Mouse (Mus musculus) layer of hippocampus, adult 2 months (tissue): ENCODE data around the gene Ngdn. TPM values are rescaled to one million over a fixed set of nuclear protein-coding genes. Genes with fewer than 3 reads are reported as not detected.
A peak's percentile ranks its signal among the peaks of the same experiment; 100 is the strongest.
"Not testable (repeated sequence)": the region's sequence is repeated elsewhere in the genome, so short reads cannot be mapped to it uniquely, and the experiment has no call there.

Source experiments
- DNase-seq, 2 experiments: peaks; one replicate each; pipeline ENCODE4 v3.0.0; 2022; ENCODE audit warnings: low spot score in 2 of 2
- H3K27ac ChIP-seq: fragments of 200-600 bp; 2 replicates; pipeline ENCODE4 v1.8.1; 2022
- H3K4me3 ChIP-seq: fragments of 200-600 bp; 2 replicates; pipeline ENCODE4 v1.8.1; 2022; ENCODE audit warnings: mild to moderate bottlenecking
- CTCF ChIP-seq: fragments of 200-600 bp; conservative IDR thresholded peaks from 2 replicates; pipeline ENCODE4 v1.8.1; 2022; ENCODE audit warnings: antibody characterized with exemption, mild to moderate bottlenecking, moderate library complexity
- total RNA-seq, 2 experiments: library from RNA; stranded (reverse); gene quantifications; 2 replicates each; pipeline ENCODE4 v1.2.3; 2021

Ngdn gene
- total RNA-seq, 2 experiments from 2014 or later, result 30.3 to 34.9 TPM

- no peak overlapping the region for H3K4me3 ChIP-seq
- TF ChIP-seq CTCF, result no peak
- H3K27ac ChIP-seq, result peak overlapping the region; percentile 77
- no peak for DNase-seq
Measured at GRCm38 (mm10) chr14:54989886-54990441, 25.3 kb upstream of the Ngdn start.

DNA sequence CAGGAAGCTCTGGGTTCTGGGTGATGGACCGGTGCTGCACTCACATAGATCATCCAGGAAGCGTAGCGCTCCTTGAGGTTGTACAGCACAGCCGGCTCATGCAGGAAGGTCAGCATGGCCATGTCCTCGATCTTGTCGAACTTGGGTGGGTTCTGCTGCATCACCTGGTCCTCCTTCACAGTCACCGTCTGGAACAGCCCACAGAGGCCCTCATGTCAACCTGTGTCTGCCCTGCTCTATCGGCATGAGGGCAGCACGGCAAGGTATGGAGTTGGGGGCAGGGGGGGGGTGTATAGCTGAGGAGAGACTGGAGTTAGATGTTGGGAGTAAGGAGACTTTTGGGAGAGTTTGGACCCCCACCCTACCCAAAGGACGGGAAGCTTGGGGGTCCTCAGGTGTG is 23.1 kb upstream of the Ngdn start:
- H3K27ac ChIP-seq, result no peak overlapping the region
- DNase-seq, result no peak
- H3K4me3 ChIP-seq, result no peak overlapping the region
- TF ChIP-seq CTCF, result no peak

DNA sequence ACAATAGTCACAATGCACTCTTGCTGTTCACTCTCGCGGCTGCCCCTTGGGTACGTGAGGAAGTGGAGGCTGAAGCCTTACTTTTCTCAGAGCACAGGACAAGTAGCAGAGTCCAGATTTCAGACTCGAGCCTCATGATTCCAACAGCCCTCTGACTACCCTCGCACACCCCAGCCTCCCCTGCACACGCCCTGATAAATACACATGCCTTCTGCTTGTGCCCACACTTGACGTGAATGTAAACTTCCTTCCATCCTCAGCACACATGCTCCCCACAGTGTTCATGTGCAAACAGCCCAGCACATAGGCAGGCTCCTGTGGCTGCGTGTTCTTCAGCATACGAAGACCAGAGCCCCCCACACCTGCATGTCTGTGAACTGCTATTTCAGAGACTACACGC is 21.6 kb upstream of the Ngdn start:
- DNase-seq, result no peak

GRCm38 (mm10) chr14:54994136-54994868 is 21.0 kb upstream of the Ngdn start, which contains the start of gene Myh7:
Myh7 (minus strand) TSS chr14:54994626.
- no peak for TF ChIP-seq CTCF
- H3K4me3 ChIP-seq, result no peak within 1 kb of the TSS
- peak within 1 kb of the TSS; percentile 94 for H3K27ac ChIP-seq
- DNase-seq, result no peak

More for the DNA sequence above, 21.6 kb upstream of the Ngdn start:
- no peak for TF ChIP-seq CTCF
- Histone ChIP-seq H3K27ac (no peak overlapping the region), H3K4me3 (no peak overlapping the region)

DNA sequence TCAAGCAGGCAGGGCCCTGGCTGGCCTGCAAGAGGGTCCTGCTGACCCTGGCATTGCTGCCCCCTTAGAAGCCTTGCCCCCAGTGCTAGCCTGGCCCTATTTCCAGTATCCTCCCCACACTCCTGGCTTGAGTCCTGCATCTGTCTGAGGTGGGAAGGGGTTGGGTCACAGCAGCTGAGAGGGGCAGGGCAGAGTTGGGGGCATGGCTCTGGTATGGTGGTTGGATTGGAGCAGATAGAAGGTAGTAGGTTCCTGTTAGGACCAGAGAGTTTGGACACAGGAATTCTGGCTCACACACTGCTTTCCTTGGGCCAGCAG is 20.4 kb upstream of the Ngdn start:
- no peak for TF ChIP-seq CTCF

DNA sequence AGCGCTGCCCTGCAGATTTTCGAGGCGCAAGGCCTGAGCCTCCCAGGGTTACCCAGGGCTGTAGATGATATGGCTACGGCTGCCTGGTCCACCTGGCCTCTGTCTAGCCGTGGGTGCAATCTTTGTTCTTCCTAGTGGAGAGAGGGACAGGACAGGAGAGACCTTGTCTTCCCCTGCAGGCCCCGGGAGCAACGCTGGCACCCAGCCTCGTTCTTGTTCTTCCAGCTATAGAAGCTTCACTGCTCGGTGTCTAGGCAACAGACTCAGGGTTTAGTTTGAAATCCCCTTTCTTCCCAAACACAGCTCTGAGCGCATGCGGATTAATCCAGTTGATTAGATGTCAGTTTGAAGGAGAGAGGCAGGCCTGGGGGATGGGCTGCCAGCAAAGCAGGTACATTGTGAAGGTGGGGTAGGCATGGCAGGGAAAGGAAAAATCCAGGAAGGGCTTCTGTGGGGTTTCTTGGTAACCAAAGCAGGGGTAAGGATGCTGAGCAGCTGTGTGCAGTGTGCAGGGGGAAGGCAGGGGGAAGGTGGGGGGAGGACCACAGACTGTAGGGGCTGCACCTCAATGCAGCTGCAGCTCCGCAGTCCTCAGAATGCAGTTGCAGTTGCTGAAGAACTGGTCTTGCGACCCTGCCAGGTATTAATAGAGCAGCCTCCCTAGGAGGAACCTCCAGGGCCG is 19.7 kb upstream of the Ngdn start:
- H3K27ac ChIP-seq, result peak overlapping the region; percentile 94
- TF ChIP-seq CTCF, result no peak
- DNase-seq, result peak; percentile 52 to 72

More for the DNA sequence above, 20.4 kb upstream of the Ngdn start:
- no peak for DNase-seq
- peak overlapping the region; percentile 94 for H3K27ac ChIP-seq
- H3K4me3 ChIP-seq, result no peak overlapping the region

GRCm38 (mm10) chr14:54996793-54997192 is 18.5 kb upstream of the Ngdn start:
- Histone ChIP-seq H3K27ac (peak overlapping the region; percentile 94), H3K4me3 (no peak overlapping the region)
- no peak for DNase-seq
- TF ChIP-seq CTCF, result no peak

More for the DNA sequence above, 19.7 kb upstream of the Ngdn start:
- no peak overlapping the region; the same call in 1 of the 2 replicates for H3K4me3 ChIP-seq

GRCm38 (mm10) chr14:54997297-54997696 is 18.0 kb upstream of the Ngdn start:
- DNase-seq, result no peak
- Histone ChIP-seq H3K4me3 (no peak overlapping the region), H3K27ac (peak overlapping the region; percentile 94)
- TF ChIP-seq CTCF, result no peak

DNA sequence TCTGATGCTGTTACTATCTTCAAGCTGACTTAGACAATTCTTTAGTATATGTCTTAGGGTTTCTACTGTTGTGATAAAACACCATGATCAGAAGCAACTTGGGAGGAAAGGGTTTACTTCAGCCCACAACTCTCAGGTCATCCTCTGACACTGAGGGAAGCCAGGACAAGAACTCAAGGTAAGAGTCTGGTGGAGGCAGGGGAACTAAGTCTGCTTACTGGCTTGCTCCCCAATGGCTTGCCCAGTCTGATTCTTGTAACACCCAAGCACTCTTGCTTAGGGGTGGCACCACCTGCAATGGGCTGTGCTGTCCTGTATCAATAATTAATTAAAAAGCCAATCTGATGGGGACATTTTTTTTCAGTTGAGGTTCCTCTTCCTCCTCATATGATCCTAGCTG is 16.6 kb upstream of the Ngdn start:
- DNase-seq, result no peak
- no peak overlapping the region for H3K27ac ChIP-seq
- TF ChIP-seq CTCF, result no peak
- H3K4me3 ChIP-seq, result no peak overlapping the region

DNA sequence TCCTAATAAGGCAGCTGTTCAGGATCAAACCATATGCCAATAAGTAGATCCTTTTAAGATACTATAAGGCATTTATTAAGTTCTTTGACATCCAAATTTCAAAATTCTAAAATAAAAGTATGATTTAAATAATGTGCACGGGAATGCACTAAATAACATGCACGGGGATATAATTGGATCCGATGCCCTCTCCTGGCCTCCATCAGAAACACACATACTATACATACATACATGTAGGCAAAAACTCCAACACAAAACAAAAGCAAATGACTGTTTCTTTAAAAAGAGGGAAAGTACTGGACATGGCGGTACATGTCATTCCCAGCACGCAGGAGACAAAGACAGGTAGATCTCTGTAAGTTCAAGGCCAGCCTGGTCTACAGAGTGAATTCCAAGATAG is 15.4 kb upstream of the Ngdn start:
- not testable (repeated sequence) for H3K27ac ChIP-seq, DNase-seq, H3K4me3 ChIP-seq
- peak; percentile 64 for TF ChIP-seq CTCF

GRCm38 (mm10) chr14:55000814-55001213 is 14.4 kb upstream of the Ngdn start:
- H3K27ac ChIP-seq, result no peak overlapping the region
- no peak overlapping the region for H3K4me3 ChIP-seq
- TF ChIP-seq CTCF, result no peak
- no peak for DNase-seq

DNA sequence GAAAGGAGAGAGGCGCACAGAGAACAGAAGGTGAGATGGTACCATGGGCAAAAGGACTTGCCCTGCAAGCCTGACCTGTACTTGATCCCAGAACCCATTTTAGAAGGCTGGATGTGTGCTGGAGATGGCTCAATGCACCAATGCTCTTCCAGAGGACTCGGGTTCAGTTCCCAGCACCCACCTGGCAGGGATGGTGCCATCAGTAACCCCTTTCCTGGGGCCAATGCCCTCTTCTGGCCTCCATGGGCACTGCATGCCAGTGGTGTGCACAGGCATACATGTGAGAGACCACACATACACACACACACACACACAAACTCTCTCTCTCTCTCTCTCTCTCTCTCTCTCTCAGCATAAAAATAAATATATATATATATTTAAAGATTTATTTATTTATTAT is 13.8 kb upstream of the Ngdn start:
- no peak for DNase-seq
- TF ChIP-seq CTCF, result peak; percentile 34
- no peak overlapping the region for H3K4me3 ChIP-seq
- H3K27ac ChIP-seq, result no peak overlapping the region

DNA sequence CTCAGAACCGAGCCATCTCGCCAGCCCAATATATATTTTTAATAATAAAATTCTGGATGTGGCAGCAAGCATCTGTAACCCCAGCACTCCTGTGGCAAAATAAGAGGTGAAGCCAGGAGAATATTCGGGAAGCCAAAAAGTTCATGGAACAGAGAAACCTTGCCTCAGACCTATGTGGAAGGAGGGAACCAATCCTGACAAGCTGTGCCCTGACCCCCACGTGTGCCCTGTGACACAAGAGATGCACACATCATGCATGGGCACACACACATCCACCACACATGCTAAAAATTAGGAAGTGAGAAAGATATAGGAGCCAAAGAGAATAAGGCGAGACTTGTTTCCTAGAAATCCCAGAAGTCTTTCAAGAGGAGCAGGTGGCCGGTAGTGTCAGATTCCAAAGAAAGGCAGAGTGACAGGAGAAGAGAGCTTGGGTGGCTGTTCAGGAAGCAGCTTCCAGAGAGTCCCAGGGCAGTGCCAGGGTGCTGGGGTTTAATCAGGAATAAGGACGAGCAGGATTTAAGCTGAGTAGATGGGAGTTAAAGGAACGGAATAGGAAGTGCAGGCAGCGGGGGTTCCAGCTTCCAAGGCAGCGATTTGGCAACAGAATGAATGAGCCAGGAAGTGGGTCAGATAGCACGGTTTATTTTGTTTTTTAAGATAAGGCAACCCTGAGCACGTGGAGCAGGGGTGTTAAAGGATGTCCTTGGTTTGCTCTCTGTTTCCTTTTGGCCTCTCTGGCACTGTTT is 13.1 kb upstream of the Ngdn start:
- no peak for TF ChIP-seq CTCF
- DNase-seq, result no peak
- H3K4me3 ChIP-seq, result no peak overlapping the region
- H3K27ac ChIP-seq, result no peak overlapping the region
